ENCODE assay signal across 1 mouse cellular context in the genomic region with DNA sequence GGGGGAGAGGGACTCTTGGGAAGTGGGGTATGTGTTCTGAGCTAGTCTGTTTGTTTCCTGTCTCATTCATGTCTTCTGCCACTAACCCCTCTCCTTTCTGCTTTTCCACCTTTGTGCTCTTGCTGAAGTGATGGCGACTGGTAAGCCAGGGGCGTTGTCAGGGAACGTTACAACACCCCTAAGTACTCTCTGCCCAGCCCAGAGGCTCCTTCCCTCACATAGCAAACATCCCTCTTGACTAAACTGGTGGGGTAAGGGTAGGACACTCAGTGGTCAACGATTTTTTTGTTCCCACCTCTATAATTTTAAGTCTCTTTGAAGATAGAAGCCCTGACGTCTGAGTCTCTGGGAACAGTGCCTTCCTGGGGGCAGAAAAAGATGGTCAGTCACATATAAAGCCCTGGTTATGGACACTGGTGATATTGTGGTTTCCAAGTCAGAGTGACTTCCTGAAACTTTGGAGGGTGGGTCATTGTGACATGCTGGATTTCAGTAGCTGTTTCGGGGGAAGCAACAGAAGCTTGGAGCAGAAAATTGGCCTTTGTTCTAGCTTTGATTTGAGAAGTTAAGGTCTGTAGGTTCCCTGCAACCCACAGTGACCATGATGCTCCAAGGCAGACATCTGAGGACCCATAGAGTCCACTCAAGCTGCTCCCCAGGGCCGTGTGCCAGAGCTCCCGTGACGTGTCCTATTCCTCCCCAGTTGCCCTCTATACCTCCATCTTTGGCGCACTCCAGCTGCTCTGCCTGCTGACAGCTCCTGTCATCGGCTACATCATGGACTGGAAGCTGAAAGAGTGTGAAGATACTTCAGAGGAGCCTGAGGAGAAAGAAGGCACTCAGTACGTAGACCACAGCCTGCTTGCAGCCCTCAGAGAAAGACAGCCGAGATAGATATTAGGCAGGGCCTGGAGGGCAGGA.
TF ChIP-seq lines count a peak whose summit lies in the region.

No protein-coding gene starts in this region.

TF ChIP-seq in C2C12, 6 proteins besides CTCF, POLR2A, EP300 and RAD21 (continued from another document):
- TF ChIP-seq MYOG (IDR thresholded peaks at IDR 0.05; ENCODE audit: control insufficient read depth, extremely low read depth, insufficient read length) (no peak), MYOD1 (IDR thresholded peaks at IDR 0.05; ENCODE audit: control insufficient read depth, insufficient read length, low read depth) (no peak), FOSL1 (IDR thresholded peaks at IDR 0.05; ENCODE audit: insufficient read depth, low read length, poor library complexity, severe bottlenecking) (no peak)
TF ChIP-seq in C2C12: peak in this region for 0.
